Comparison of ENCODE assay signal across 8 mouse cellular contexts in the genomic region with DNA sequence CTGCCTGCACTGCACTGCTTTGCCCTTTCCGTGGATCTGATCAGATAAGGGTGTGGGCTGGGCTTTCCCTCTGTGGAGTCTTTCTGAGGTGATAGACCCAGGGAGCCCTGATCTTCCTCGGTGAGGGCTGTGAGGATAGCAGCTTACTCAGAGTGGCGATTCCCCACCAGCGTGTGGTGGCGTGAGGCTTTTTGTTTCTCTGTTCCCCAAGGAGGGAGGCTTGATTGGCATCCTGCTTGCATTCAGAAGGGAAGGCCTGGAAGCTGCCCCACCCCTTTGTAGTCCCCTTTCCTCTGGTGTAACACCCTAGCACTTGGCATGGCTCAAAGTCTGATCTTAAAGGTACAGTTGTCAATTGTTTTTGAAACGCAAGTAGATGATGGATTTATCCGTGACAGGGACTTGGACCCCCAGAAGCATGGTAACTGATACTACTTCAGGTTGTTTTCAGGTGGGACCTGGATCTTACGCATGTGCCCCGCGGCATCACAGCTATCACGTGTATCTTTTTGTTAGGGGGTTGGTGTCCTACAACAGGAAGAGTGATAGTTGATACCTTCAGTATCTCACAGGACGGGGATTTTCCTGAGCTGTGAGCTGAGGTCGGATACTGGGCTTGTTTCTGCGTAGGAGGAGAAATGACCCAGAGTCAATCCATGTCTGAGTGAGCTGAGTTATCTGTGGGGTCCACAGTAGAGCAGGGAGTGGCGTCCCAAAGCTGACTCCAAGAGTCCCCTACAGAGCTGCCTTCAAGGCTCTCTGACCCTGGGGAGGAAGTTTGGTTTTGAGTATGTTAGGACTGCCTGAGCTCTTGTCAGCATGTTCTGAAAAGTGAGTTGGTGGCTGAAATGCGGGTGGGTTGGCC. TPM values are rescaled to one million over a fixed set of nuclear protein-coding genes. Genes with fewer than 3 reads are reported as not detected.
A peak's percentile ranks its signal among the peaks of the same experiment; 100 is the strongest.
DNase-seq lines count a peak whose midpoint lies in the region; ATAC-seq and TF ChIP-seq lines count a peak whose summit lies in the region.

No protein-coding gene starts in this region.

- TF ChIP-seq CTCF in heart, adult 2 months (IDR thresholded peaks at IDR 0.05), result no peak

- H3K27ac ChIP-seq in heart, adult 2 months, result peak overlapping the region; percentile 88
- peak overlapping the region; percentile 74 for H3K27ac ChIP-seq in liver, embryonic 16.5 days (ENCODE audit: low read length)
- no peak overlapping the region for H3K27ac ChIP-seq in neural tube, embryonic 15.5 days (replicated peaks)

- peak overlapping the region; percentile 28 for H3K9ac ChIP-seq in heart, adult 2 months (ENCODE audit: low read depth, low read length)
- H3K9ac ChIP-seq in liver, embryonic 16.5 days (ENCODE audit: low read depth, low read length), result no peak overlapping the region
- no peak overlapping the region for H3K9ac ChIP-seq in neural tube, embryonic 15.5 days (replicated peaks)

- TF ChIP-seq POLR2A in heart, adult 2 months (IDR thresholded peaks at IDR 0.05; ENCODE audit: insufficient read depth, low read depth, low read length), result peak; percentile 75

- no peak for ATAC-seq in liver, embryonic 16.5 days (ENCODE audit: low read depth)
- ATAC-seq in neural tube, embryonic 15.5 days (ENCODE audit: low FRiP score), result no peak

- peaks cover 31% of the 10 kb centered on the region for H3K4me1 ChIP-seq in heart, adult 2 months (ENCODE audit: control insufficient read depth, insufficient read depth, low read length)
- peaks cover 25% of the 10 kb centered on the region for H3K4me1 ChIP-seq in liver, embryonic 16.5 days (ENCODE audit: control insufficient read depth, low read depth, low read length)
- H3K4me1 ChIP-seq in neural tube, embryonic 15.5 days, result peaks cover 22% of the 10 kb centered on the region

- H3K79me2 ChIP-seq in heart, adult 2 months (replicated peaks; ENCODE audit: control insufficient read depth, insufficient read depth, low read length), result no peaks in the 10 kb centered on the region

- H3K9me3 ChIP-seq in liver, embryonic 16.5 days (replicated peaks; ENCODE audit: control insufficient read depth, low read length), result no peaks in the 10 kb centered on the region
- H3K9me3 ChIP-seq in neural tube, embryonic 15.5 days (replicated peaks), result no peaks in the 10 kb centered on the region

- 26% methylated on average over 16 of the region's 16 CpGs for WGBS in heart, adult 2 months
- WGBS in liver, embryonic 16.5 days (ENCODE audit: insufficient replicate concordance), result 24% methylated on average over 16 of the region's 16 CpGs
- WGBS in neural tube, embryonic 15.5 days, result 62% methylated on average over 16 of the region's 16 CpGs

- DNase-seq in kidney, postnatal 36 days, result peak; percentile 27 to 36
- DNase-seq in kidney, postnatal 14 days, result no peak
- DNase-seq in R1 (ENCODE audit: low read depth, low spot score), result peak; percentile 57
- DNase-seq in heart, adult 2 months, result peak; percentile 71 to 77
- no peak for DNase-seq in right cerebral cortex, postnatal 4 days
- DNase-seq in layer of hippocampus, postnatal 10 days (ENCODE audit: low spot score in 2 of 2), result no peak

- intact Hi-C loops in heart, adult 2 months (cut with DNase I), result loop anchor here (2.0 to 5.0 kb wide), 2 partner anchors 28 to 40 kb away; no protein-coding TSS in a partner anchor

- peaks cover 3% of the 10 kb centered on the region; the same call in 1 of the 2 replicates for H3K36me3 ChIP-seq in heart, adult 2 months (ENCODE audit: control insufficient read depth, insufficient read depth, low read length)
- no peaks in the 10 kb centered on the region for H3K36me3 ChIP-seq in liver, embryonic 16.5 days (ENCODE audit: control insufficient read depth, insufficient read depth)
- H3K36me3 ChIP-seq in neural tube, embryonic 15.5 days, result no peaks in the 10 kb centered on the region

- H3K4me3 ChIP-seq in heart, adult 2 months, result peak overlapping the region; percentile 50
- no peak overlapping the region for H3K4me3 ChIP-seq in liver, embryonic 16.5 days (ENCODE audit: low read depth, low read length)
- no peak overlapping the region for H3K4me3 ChIP-seq in neural tube, embryonic 15.5 days (replicated peaks)

- H3K27me3 ChIP-seq in heart, adult 2 months (ENCODE audit: control insufficient read depth, insufficient read depth, low read length), result no peaks in the 10 kb centered on the region
- no peaks in the 10 kb centered on the region; the same call in 1 of the 2 replicates for H3K27me3 ChIP-seq in liver, embryonic 16.5 days (ENCODE audit: control insufficient read depth, insufficient read depth, low read depth, low read length)
- no peaks in the 10 kb centered on the region for H3K27me3 ChIP-seq in neural tube, embryonic 15.5 days (replicated peaks)

- TF ChIP-seq EP300 in heart, adult 2 months (IDR thresholded peaks at IDR 0.05; ENCODE audit: insufficient read depth, low read depth, low read length), result peak; percentile 48; the same call in 1 of the 2 replicates

- H3K4me2 ChIP-seq in liver, embryonic 16.5 days (ENCODE audit: low read depth, low read length), result no peak overlapping the region
- no peak overlapping the region for H3K4me2 ChIP-seq in neural tube, embryonic 15.5 days

RNA-seq across cellular contexts. Expression of gene Synj2, which starts 36.2 kb away (rescaled TPM):
- 10 to 100 TPM; 43.7 to 58.1 TPM for total RNA-seq in heart, adult 2 months (2021)
- polyA plus RNA-seq in heart, adult 2 months (2012; rRNA removed), result 21.2 and 25.8 TPM in 2 replicates
- 2.5 and 3.0 TPM in 2 replicates for polyA plus RNA-seq in liver, embryonic 16.5 days (2015; fragmentation: Nextera tagmentation; extraction: Ambion mirVana)
- total RNA-seq in layer of hippocampus, postnatal 10 days (2021), result 10 to 100 TPM; 37.9 to 38.9 TPM
- polyA plus RNA-seq in neural tube, embryonic 15.5 days (2015; fragmentation: Nextera tagmentation; extraction: Ambion mirVana), result 1.5 and 2.7 TPM in 2 replicates

Comparison
In these comparisons a context has a peak if more than half of its experiments do, and no peak if none do; other contexts are left out.
1. DNase-seq: peak in kidney, postnatal 36 days (2 of 2), R1 (single experiment) and heart, adult 2 months (2 of 2); none in kidney, postnatal 14 days (single experiment), right cerebral cortex, postnatal 4 days (single experiment) and layer of hippocampus, postnatal 10 days (0 of 2).